Mouse (Mus musculus) hindbrain, postnatal 0 days (tissue): ENCODE data around the gene Gpr18. TPM values are rescaled to one million over a fixed set of nuclear protein-coding genes. Genes with fewer than 3 reads are reported as not detected.

Experiments
- ATAC-seq: fragments of 200-750 bp; cut with Nextera tagmentation; 2 replicates; pipeline ENCODE4 v1.8.0; 2017; ENCODE audit warnings: mild to moderate bottlenecking, moderate TSS enrichment, moderate library complexity
- DNase-seq: peaks from one replicate; pipeline ENCODE4 v3.0.0-alpha.2; 2015; ENCODE audit warnings: low spot score
- H3K27ac ChIP-seq: fragments of 300-500 bp; sonication (generic); 2 replicates; pipeline ENCODE4 v1.5.1; 2014; ENCODE audit warnings: mild to moderate bottlenecking
- H3K27me3 ChIP-seq: fragments of 300-500 bp; sonication (generic); 2 replicates; pipeline ENCODE4 v1.6.1; 2014; ENCODE audit warnings: low read length, mixed read lengths; ENCODE audit not compliant: insufficient read depth
- H3K36me3 ChIP-seq: fragments of 300-500 bp; sonication (generic); 2 replicates; pipeline ENCODE4 v1.6.1; 2014; ENCODE audit warnings: low read length, mixed read lengths; ENCODE audit not compliant: insufficient read depth
- H3K4me1 ChIP-seq: fragments of 300-500 bp; sonication (generic); 2 replicates; pipeline ENCODE4 v1.6.1; 2014; ENCODE audit warnings: antibody characterized with exemption, low read length, mixed read lengths; ENCODE audit not compliant: insufficient read depth
- H3K4me2 ChIP-seq: fragments of 300-500 bp; sonication (generic); 2 replicates; pipeline ENCODE4 v1.6.1; 2014; ENCODE audit warnings: low read depth, mild to moderate bottlenecking, low read length, moderate library complexity, mixed read lengths
- H3K4me3 ChIP-seq: fragments of 300-500 bp; sonication (generic); 2 replicates; pipeline ENCODE4 v1.5.1; 2014; ENCODE audit warnings: low read length
- H3K9ac ChIP-seq: fragments of 300-500 bp; sonication (generic); replicated peaks from 2 replicates; pipeline ENCODE4 v1.6.1; 2014; ENCODE audit warnings: mild to moderate bottlenecking, low read length, moderate library complexity, mixed read lengths
- H3K9me3 ChIP-seq: fragments of 300-500 bp; sonication (generic); 2 replicates; pipeline ENCODE4 v1.6.1; 2016; ENCODE audit warnings: low read length, mixed read lengths
- CTCF ChIP-seq: IDR thresholded peaks from 2 replicates; pipeline ENCODE4 v1.5.1; 2016; ENCODE audit warnings: antibody characterized with exemption, control low read depth, low read depth
- WGBS: fragments of 180-500 bp; shearing (Covaris S2); extraction: QIAGEN DNeasy Blood & Tissue Kit; methylation state at CpG from one replicate; pipeline ENCODE4 v1.1.7; 2014; 5-methylcytosine and 5-hydroxymethylcytosine counted together
- polyA plus RNA-seq: library from polyadenylated mRNA; unstranded; fragments of >200 nt; fragmentation: Nextera tagmentation; extraction: Ambion mirVana; gene quantifications from 2 replicates; pipeline ENCODE4 v1.2.1, GENCODE M21; 2015
- total RNA-seq: library from RNA; depleted of rRNA; stranded (reverse); fragments of >200 nt; gene quantifications from 2 replicates; pipeline ENCODE4 v1.2.3, GENCODE M21; 2014

Gene Gpr18
- total and polyA plus RNA-seq, 2 experiments from 2014 or later: not detected

GRCm38 (mm10) chr14:121904754-121905153, 10.8 kb downstream of the Gpr18 start:
- H3K4me2 ChIP-seq: no peak overlapping the region
- H3K36me3 ChIP-seq: peaks cover 10% of the 10 kb centered on the region; the same call in 1 of the 2 replicates
- no peaks in the 10 kb centered on the region for H3K9me3 ChIP-seq
- H3K27ac ChIP-seq: no peak overlapping the region
- H3K27me3 ChIP-seq: no peaks in the 10 kb centered on the region
- no peaks in the 10 kb centered on the region for H3K4me1 ChIP-seq
- DNase-seq: no peak
- no peak overlapping the region for H3K9ac ChIP-seq
- TF ChIP-seq CTCF: no peak
- WGBS: 63% methylated on average over 3 of the region's 3 CpGs
- ATAC-seq: no peak
- no peak overlapping the region for H3K4me3 ChIP-seq

GRCm38 (mm10) chr14:121903381-121903876, 12.2 kb downstream of the Gpr18 start:
- Histone ChIP-seq H3K9ac (no peak overlapping the region), H3K9me3 (no peaks in the 10 kb centered on the region), H3K4me1 (no peaks in the 10 kb centered on the region), H3K36me3 (peaks cover 10% of the 10 kb centered on the region; the same call in 1 of the 2 replicates), H3K4me2 (no peak overlapping the region), H3K27ac (no peak overlapping the region), H3K27me3 (no peaks in the 10 kb centered on the region), H3K4me3 (no peak overlapping the region)
- ATAC-seq (no peak), DNase-seq (no peak)
- no peak for TF ChIP-seq CTCF
- WGBS: 90% methylated on average over 7 of the region's 7 CpGs

GRCm38 (mm10) chr14:121901511-121901910, 14.1 kb downstream of the Gpr18 start:
- Histone ChIP-seq H3K27me3 (no peaks in the 10 kb centered on the region), H3K9ac (no peak overlapping the region), H3K4me2 (no peak overlapping the region), H3K27ac (no peak overlapping the region), H3K4me3 (no peak overlapping the region), H3K4me1 (no peaks in the 10 kb centered on the region), H3K9me3 (no peaks in the 10 kb centered on the region), H3K36me3 (peaks cover 4% of the 10 kb centered on the region; the same call in 1 of the 2 replicates)
- WGBS: 90% methylated on average over 6 of the region's 6 CpGs
- DNase-seq: no peak
- no peak for TF ChIP-seq CTCF
- ATAC-seq: no peak

- no peak for ATAC-seq
- TF ChIP-seq CTCF: no peak
- no peaks in the 10 kb centered on the region for H3K4me1 ChIP-seq
- no peak overlapping the region for H3K9ac ChIP-seq
- WGBS: 88% methylated on average over 3 of the region's 3 CpGs
- no peaks in the 10 kb centered on the region for H3K36me3 ChIP-seq
- no peak overlapping the region for H3K4me2 ChIP-seq
- no peak overlapping the region for H3K4me3 ChIP-seq
- no peaks in the 10 kb centered on the region for H3K27me3 ChIP-seq
- H3K27ac ChIP-seq: no peak overlapping the region
- no peak for DNase-seq
- H3K9me3 ChIP-seq: no peaks in the 10 kb centered on the region
Measured at GRCm38 (mm10) chr14:121899071-121899470, 16.5 kb downstream of the Gpr18 start.

GRCm38 (mm10) chr14:121898509-121898908, 17.1 kb downstream of the Gpr18 start:
- 91% methylated on average over 11 of the region's 11 CpGs for WGBS
- no peaks in the 10 kb centered on the region for H3K4me1 ChIP-seq
- DNase-seq (no peak), ATAC-seq (no peak)
- no peak overlapping the region for H3K9ac ChIP-seq
- H3K36me3 ChIP-seq: no peaks in the 10 kb centered on the region
- H3K27ac ChIP-seq: no peak overlapping the region
- H3K9me3 ChIP-seq: no peaks in the 10 kb centered on the region
- H3K4me3 ChIP-seq: no peak overlapping the region
- TF ChIP-seq CTCF: no peak
- H3K27me3 ChIP-seq: no peaks in the 10 kb centered on the region
- no peak overlapping the region for H3K4me2 ChIP-seq

- no peak for DNase-seq
- no peak for ATAC-seq
- 78% methylated on average over 2 of the region's 2 CpGs for WGBS
- no peak overlapping the region for H3K4me2 ChIP-seq
- no peaks in the 10 kb centered on the region for H3K27me3 ChIP-seq
- no peak overlapping the region for H3K27ac ChIP-seq
- H3K36me3 ChIP-seq: no peaks in the 10 kb centered on the region
- H3K9me3 ChIP-seq: no peaks in the 10 kb centered on the region
- H3K9ac ChIP-seq: no peak overlapping the region
- no peak overlapping the region for H3K4me3 ChIP-seq
- no peak for TF ChIP-seq CTCF
- no peaks in the 10 kb centered on the region for H3K4me1 ChIP-seq
Measured at GRCm38 (mm10) chr14:121897773-121898172, 17.8 kb downstream of the Gpr18 start.

- no peaks in the 10 kb centered on the region for H3K9me3 ChIP-seq
- no peak for TF ChIP-seq CTCF
- 77% methylated on average over 6 of the region's 6 CpGs for WGBS
- no peak overlapping the region for H3K9ac ChIP-seq
- H3K4me2 ChIP-seq: no peak overlapping the region
- ATAC-seq (no peak), DNase-seq (no peak)
- H3K36me3 ChIP-seq: no peaks in the 10 kb centered on the region
- no peaks in the 10 kb centered on the region for H3K4me1 ChIP-seq
- H3K4me3 ChIP-seq: no peak overlapping the region
- H3K27me3 ChIP-seq: no peaks in the 10 kb centered on the region
- no peak overlapping the region for H3K27ac ChIP-seq
Measured at GRCm38 (mm10) chr14:121896126-121897090, 19.2 kb downstream of the Gpr18 start.
